In the genomic region with DNA sequence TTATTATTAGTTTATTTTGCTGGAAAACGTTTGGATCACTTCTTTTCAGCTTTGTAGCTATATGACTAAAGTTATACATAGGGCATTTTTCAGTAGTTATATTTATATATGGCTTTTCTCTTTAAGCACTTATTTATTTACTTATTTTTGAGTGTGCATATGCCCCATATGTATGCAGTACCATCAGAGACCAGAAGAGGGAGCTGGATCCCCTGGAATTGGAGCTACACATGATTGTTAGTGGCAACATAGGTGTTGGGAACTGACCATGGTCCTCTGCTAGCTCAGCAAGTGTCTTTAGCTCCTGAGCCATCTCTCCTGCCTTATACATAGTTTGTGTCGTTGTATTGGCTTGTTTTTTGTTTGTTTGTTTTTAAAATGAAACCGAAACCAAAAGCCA, we compare ENCODE assay signal across 19 mouse cellular contexts. TPM values are rescaled to one million over a fixed set of nuclear protein-coding genes. Genes with fewer than 3 reads are reported as not detected.
DNase-seq lines count a peak whose midpoint lies in the region; ATAC-seq and TF ChIP-seq lines count a peak whose summit lies in the region.
"Had no signal": no experiment of that assay in that cellular context is flagged by ENCODE, and none has a peak within 500 bp of the region (broad histone marks: within the 10 kb centered on the region; RNA-seq: fewer than 3 reads in every experiment).

No protein-coding gene starts in this region.

- no peaks in the 10 kb centered on the region for H3K4me1 ChIP-seq in kidney, postnatal 0 days (replicated peaks; ENCODE audit: insufficient read depth, low read length)
- H3K4me1 ChIP-seq: embryonic facial prominence, embryonic 12.5 days; hindbrain, embryonic 12.5 days; limb, embryonic 13.5 days; neural tube, embryonic 12.5 days had no signal

- no peak overlapping the region for H3K4me3 ChIP-seq in kidney, postnatal 0 days (replicated peaks; ENCODE audit: low read depth, low read length)
- H3K4me3 ChIP-seq: embryonic facial prominence, embryonic 12.5 days; hindbrain, embryonic 12.5 days; limb, embryonic 13.5 days; neural tube, embryonic 12.5 days had no signal

- H3K9ac ChIP-seq in kidney, postnatal 0 days (ENCODE audit: low read depth, low read length) = no peak overlapping the region
- H3K9ac ChIP-seq: embryonic facial prominence, embryonic 12.5 days; hindbrain, embryonic 12.5 days; limb, embryonic 13.5 days; neural tube, embryonic 12.5 days had no signal

- H3K36me3 ChIP-seq in kidney, postnatal 0 days (ENCODE audit: insufficient read depth, low read length) = no peaks in the 10 kb centered on the region
- H3K36me3 ChIP-seq: embryonic facial prominence, embryonic 12.5 days; hindbrain, embryonic 12.5 days; limb, embryonic 13.5 days; neural tube, embryonic 12.5 days had no signal

- no peak overlapping the region for H3K27ac ChIP-seq in kidney, postnatal 0 days
- H3K27ac ChIP-seq: embryonic facial prominence, embryonic 12.5 days; hindbrain, embryonic 12.5 days; limb, embryonic 13.5 days; neural tube, embryonic 12.5 days had no signal

- H3K27me3 ChIP-seq in kidney, postnatal 0 days (ENCODE audit: insufficient read depth, low read length) = no peaks in the 10 kb centered on the region
- H3K27me3 ChIP-seq: neural tube, embryonic 12.5 days had no signal

- H3K9me3 ChIP-seq in kidney, postnatal 0 days (replicated peaks; ENCODE audit: low read length) = no peaks in the 10 kb centered on the region
- H3K9me3 ChIP-seq: neural tube, embryonic 12.5 days had no signal

- DNase-seq in kidney, postnatal 0 days (ENCODE audit: low spot score) = no peak
- no peak for DNase-seq in kidney, postnatal 4 days
- DNase-seq in 3T3-L1 (ENCODE audit: low read depth, low spot score) (peak; percentile 34), A20 (ENCODE audit: low read depth, low spot score) (peak; percentile 45), R1 (ENCODE audit: low read depth, low spot score) (peak; percentile 83)
- no peak for DNase-seq in embryo, embryonic 9.5 days (ENCODE audit: extremely low spot score)
- DNase-seq: cerebellum, postnatal 25 days; gastrocnemius, postnatal 36 days; kidney, adult 2 months; kidney, postnatal 36 days; lung, adult 2 months; right cerebral cortex, postnatal 25 days; thymus, adult 18-20 months had no signal

- WGBS in kidney, postnatal 0 days = 90% methylated on average over 3 of the region's 3 CpGs

- ATAC-seq in kidney, postnatal 0 days (replicated peaks; ENCODE audit: low FRiP score, low read depth) = no peak
- no peak for ATAC-seq in inflammation-experienced regulatory T-cells, adult 6 months

- H3K4me2 ChIP-seq in kidney, postnatal 0 days (ENCODE audit: low read length) = no peak overlapping the region
- H3K4me2 ChIP-seq: embryonic facial prominence, embryonic 12.5 days; hindbrain, embryonic 12.5 days; limb, embryonic 13.5 days; neural tube, embryonic 12.5 days had no signal

- peak; percentile 34; the same call in 1 of the 2 replicates for TF ChIP-seq CTCF in kidney, postnatal 0 days (IDR thresholded peaks at IDR 0.05; ENCODE audit: low read depth)

RNA-seq across cellular contexts. Expression of a gene that starts 29.5 kb away (rescaled TPM):
- not detected in 2 replicates for polyA plus RNA-seq in kidney, postnatal 0 days (2015; fragmentation: Nextera tagmentation; extraction: Ambion mirVana)
- polyA plus RNA-seq in inflammation-experienced regulatory T-cells, adult 6 months (2017; shearing (Covaris generic)) = not detected
- polyA plus RNA-seq: kidney, adult 2 months had no signal

RNA-seq across cellular contexts. Expression of a gene that starts 59.4 kb away (rescaled TPM):
- not detected in 2 replicates for polyA plus RNA-seq in kidney, postnatal 0 days (2015; fragmentation: Nextera tagmentation; extraction: Ambion mirVana)
- not detected for polyA plus RNA-seq in inflammation-experienced regulatory T-cells, adult 6 months (2017; shearing (Covaris generic))
- polyA plus RNA-seq: embryonic facial prominence, embryonic 12.5 days; heart, embryonic 14.5 days; hindbrain, embryonic 12.5 days; kidney, adult 2 months; limb, embryonic 13.5 days; lung, adult 2 months; neural tube, embryonic 12.5 days had no signal

Comparison
In these comparisons a context has a peak if more than half of its experiments do, and no peak if none do; other contexts are left out.
1. DNase-seq: peak in 3T3-L1 (single experiment), A20 (single experiment) and R1 (single experiment); none in kidney, postnatal 0 days (single experiment), kidney, postnatal 4 days (0 of 2) and embryo, embryonic 9.5 days (single experiment).